Mouse (Mus musculus) thymus, postnatal 36 days (tissue): ENCODE data around the gene Col7a1.
A peak's percentile ranks its signal among the peaks of the same experiment; 100 is the strongest.

Experiments
- DNase-seq, 2 experiments: peaks; one replicate each; pipeline ENCODE4 v3.0.0; 2022; ENCODE audit warnings: mixed read lengths in 2 of 2

Col7a1 gene

GRCm38 (mm10) chr9:108987704-108988350 is 34.4 kb downstream of the Col7a1 start:
- DNase-seq, result peak; percentile 12 to 40

DNA sequence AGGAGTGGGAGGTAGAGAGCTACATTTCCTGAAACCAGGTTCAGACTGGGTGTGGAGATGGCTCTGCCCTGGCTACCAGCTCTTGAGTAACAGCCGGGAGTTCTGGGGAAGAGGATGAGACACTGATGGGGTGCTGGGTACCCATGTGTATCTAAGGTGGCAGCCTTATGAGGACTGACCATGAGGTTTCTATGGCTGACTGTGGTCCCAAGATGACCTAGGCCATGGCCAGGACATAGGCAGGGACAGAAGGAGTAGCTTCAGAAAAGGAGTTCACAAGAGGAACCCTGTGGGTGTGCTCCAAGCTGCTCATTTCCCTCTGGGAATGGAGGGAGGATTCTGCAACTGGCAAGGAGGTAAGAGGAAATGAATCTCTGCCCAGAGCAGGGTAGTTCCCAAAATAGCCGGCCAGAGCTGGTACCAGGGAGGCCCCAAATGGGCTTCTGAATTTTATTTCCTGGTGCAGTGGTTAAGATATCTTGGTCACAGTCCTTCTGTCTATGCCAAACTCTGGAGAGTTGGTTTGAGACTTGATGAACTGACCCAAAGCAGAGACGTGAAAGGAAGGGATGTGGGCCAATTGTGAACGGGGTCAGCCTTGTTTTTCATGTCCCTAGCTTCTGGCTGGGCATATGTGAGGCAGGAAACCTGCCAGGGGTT is 36.5 kb downstream of the Col7a1 start:
- no peak for DNase-seq

DNA sequence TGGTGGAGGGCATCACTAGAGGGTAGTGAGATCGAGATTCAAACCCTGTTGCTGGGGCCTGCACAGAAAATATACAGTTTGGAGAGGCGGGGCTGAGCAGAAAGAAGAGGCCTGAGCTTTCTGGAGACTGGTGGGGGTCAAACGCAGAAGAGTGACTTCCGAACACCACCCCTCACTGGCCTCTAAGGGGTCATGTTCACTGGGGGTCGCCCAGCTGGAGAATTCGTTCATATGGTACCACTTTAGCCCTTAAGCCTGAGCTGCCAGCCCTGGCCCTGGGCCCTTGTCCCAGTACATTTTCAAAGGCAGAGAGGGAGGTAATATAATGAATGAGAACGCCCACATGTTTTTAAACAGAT is 37.1 kb downstream of the Col7a1 start:
- DNase-seq, result no peak

DNA sequence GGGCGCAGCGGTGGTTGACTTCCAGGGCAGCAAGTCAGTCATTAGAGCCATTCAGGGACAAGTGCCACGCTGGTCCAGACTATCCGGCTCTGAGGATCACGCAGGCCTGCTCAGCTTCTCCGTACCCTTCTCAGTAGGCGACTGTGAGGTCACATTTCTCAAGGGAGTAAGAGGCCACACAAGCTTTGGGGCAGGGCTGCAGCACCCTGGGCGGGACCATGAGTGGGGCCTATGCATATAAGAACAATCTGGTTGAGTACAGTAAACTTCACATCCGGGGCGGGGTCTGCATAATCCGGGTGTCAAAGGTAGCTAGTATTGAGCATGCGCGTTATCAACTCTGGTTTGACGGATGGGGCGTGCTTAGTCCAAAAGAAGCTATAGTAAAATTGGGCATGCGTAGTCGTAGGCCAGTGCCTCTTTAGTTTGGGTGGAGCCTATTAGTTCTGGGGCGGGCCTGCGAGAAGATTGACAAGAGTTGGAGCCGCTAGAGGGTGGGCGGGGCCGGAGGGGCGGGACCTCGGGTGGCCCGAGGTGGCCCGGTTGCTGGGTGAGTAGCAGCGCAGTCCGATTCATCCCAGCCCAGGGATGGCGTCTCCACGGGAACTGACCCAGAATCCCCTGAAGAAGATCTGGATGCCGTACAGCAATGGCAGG is 38.2 kb downstream of the Col7a1 start, which contains the start of gene Pfkfb4:
TSS of gene Pfkfb4 (plus strand) at position 351 of the 657 bp plus-strand sequence.
- DNase-seq, result peak; percentile 90 to 93

DNA sequence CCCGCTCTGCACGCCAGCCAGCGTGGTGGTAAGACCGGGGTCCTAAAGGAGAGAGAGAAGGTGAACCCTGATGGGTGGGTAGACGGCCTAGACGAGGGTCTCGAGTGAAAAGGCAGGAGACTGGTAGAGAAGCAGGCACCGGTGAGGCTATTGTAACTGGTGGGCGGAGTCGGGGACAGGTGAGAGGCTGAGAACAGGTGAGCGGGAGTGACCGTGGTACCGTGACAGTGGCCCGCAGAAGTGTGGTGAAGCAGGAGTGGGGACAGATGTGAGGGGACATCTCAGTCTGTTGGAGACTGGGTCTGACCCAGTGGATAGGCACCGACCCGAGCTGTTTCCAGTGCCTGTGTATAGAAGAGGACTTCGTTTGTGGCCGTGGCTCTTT is 38.7 kb downstream of the Col7a1 start:
- no peak for DNase-seq

- no peak for DNase-seq
Measured at GRCm38 (mm10) chr9:108992620-108993361, 39.4 kb downstream of the Col7a1 start.

DNA sequence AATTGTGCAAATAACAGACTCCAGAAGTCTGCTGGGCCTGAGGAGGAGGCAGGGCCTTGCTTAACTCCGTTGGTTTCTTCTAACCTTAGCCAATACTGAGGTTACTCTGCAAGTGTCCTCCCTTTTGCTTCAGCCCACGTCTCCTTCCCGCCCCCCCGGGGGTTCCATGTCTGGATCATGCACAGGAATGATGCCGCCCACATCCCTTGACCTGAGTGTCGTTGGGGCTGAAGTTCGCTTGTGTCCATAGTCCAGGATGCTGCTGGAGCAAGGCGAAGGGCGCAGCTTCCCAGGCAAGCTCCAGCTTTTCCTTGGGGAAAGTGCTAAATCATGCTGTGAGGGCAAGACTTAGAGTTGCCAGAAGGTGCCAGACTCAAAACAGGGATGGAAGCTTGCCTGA is 43.0 kb downstream of the Col7a1 start:
- no peak for DNase-seq

GRCm38 (mm10) chr9:108998287-108999166 is 45.1 kb downstream of the Col7a1 start:
- no peak for DNase-seq

- no peak for DNase-seq
Measured at GRCm38 (mm10) chr9:108999167-108999526, 45.8 kb downstream of the Col7a1 start.

DNA sequence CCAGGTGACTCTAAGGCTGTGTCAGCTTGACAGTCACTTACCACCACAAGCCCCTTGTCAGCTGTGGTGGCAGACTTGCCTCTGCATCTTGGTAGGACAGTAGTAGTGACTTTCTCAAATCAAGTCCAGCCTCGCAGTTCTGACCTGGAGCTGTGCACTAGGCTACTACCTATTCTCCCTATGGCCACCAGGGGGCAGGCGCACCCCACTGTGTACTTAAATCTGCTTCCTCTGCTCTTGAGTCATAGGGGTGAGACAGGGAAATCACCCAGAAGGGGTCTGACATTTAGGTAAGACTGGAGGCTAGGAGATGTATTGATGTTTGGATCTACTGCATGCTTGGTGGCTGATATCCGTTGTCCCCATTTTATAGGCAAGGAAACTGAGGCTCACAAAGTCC is 47.3 kb downstream of the Col7a1 start:
- peak; percentile 55 to 56 for DNase-seq

DNA sequence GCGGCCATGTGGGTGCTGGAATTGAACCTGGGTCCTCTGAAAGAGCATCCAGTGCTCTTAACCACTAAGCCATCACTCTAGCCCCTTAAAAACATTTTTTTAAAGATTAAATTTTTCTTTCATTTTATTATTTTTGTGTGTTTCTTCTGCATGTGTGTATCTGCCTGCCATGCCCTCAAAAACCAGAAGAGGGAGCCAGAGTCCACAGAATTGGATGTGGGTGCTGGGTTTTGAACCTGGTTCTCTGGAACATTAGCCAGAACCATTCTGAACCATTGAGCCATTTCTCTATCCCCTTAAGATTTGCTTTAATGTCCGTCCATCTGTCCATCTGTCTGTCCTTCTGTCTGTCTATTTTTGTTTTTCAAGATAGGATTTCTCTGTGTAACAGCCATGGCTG is 49.8 kb downstream of the Col7a1 start:
- peak; percentile 34 to 41 for DNase-seq

- no peak for DNase-seq
Measured at GRCm38 (mm10) chr9:109007025-109007780, 53.8 kb downstream of the Col7a1 start.

DNA sequence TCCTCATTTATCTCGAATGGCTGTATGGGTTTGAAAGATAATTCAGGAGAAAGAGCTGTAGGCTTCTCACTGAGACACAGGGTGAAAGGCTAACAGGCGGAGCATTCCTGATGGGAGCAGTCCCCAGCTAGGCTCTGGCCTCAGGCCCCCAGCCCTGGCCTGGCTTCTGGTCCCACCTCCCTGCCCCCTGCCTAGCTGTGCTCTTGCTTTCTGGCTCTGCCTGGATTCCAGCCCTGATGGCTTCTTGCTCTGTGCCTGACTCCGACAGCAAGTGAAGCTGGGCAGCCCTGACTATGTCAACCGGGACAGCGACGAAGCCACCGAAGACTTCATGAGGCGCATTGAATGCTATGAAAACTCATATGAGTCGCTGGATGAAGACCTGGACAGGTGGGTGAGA is 54.7 kb downstream of the Col7a1 start:
- DNase-seq, result no peak

DNA sequence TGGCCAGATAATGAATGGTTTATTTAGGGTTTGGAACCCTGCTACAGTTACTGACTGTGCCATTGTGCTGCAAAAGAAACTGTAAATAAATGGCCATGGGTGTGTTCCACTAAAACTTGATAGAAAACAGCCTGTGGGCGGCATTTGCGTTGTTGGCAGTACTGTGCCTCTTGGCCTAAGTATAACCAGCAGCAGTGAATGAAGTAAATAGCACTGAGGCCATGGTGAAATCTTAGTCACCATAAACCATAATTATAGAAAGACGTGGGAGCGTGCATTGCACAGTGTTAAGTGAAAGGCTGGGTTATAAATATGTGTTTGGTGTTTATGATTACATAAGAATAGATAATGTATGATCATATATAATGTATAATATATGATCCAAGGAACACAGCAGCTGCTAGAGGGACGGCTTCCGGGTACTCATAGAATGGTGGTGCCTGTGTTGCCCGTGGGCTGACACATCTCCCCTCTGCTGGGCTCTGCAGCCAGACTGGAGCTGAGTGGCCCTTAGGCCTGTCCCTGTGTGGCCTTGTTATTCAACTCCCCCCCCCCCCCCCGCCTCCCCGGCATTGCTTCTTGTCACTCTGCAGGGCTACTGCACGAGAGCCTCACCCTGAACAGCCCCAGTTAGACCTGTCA is 55.7 kb downstream of the Col7a1 start:
- no peak for DNase-seq

- no peak for DNase-seq
Measured at GRCm38 (mm10) chr9:109009636-109010315, 56.4 kb downstream of the Col7a1 start.

DNA sequence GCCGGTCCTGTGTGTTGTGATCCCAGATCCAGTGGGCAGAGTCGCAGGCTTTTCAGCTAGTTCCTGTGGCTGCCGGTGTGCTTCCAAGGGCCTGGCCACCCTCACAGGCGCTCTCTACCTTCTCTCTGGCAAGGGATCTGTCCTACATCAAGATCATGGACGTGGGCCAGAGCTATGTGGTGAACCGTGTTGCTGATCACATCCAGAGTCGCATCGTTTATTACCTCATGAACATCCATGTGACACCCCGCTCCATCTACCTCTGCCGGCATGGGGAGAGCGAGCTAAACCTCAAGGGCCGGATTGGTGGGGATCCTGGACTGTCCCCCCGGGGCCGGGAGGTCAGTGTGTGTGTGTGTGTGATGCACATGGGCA is 56.9 kb downstream of the Col7a1 start:
- no peak for DNase-seq

DNA sequence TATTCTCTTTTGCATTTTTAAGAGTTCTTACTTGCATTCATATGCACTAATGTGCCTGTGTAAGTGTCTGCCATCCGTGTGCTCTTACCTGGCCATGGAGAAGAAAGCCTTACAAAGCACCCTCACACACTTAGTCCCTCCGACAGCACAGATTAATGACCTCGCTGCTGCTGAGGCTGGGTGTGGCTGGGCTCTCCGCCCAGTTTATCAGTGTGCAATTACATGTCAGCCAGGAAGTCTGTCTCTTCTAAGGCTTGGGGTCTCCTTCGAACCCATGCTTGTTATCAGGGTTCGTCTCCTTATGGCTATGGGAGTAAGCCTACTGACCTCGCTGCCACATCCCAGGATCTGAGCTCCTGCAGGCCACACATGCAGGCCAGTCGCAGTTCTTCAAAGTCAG is 62.0 kb downstream of the Col7a1 start:
- no peak for DNase-seq

DNA sequence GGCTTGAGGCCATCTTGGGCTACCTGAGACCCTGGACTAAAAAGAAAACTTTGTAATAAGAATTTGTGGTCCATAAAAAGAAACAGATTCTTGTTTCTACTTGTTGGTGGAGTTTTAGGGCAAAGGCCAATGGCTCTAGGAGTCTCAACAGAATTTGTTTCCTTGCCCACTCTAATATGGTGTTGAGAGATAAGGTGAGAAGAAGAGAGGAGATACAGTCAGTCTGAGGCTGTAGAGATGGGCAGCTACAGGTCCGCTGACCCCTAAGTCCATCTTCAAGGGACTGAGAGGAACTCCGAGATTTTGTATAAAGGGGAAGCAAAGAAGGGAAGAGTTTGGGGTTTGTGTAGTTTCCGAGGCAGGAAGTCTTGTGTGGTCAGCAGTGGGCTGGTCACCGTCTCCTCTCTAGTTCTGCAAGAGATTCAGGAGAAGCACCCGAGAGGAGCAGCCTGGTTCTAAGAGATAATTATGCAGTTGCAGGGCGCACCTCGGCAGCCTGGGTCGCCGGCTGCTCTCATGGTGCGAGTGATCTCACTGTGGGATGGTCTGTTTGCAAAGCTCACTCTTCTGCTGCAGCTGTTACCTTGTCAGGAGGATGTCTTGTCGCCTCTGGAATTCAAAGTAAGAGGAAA is 63.7 kb downstream of the Col7a1 start:
- no peak for DNase-seq

GRCm38 (mm10) chr9:109021428-109021827 is 68.0 kb downstream of the Col7a1 start:
- no peak for DNase-seq
